Mouse (Mus musculus) erythroblast, embryonic 14.5 days (primary cell): ENCODE results near the gene Zranb1.

Source experiments
- GATA1 ChIP-seq: IDR thresholded peaks from 2 replicates; pipeline ENCODE4 v1.6.1; 2012; ENCODE audit warnings: low read length, inconsistent platforms, mixed read lengths
- TAL1 ChIP-seq: IDR thresholded peaks from 3 replicates; pipeline ENCODE4 v1.6.1; 2012; ENCODE audit warnings: low read length, inconsistent platforms, mixed read lengths

DNA sequence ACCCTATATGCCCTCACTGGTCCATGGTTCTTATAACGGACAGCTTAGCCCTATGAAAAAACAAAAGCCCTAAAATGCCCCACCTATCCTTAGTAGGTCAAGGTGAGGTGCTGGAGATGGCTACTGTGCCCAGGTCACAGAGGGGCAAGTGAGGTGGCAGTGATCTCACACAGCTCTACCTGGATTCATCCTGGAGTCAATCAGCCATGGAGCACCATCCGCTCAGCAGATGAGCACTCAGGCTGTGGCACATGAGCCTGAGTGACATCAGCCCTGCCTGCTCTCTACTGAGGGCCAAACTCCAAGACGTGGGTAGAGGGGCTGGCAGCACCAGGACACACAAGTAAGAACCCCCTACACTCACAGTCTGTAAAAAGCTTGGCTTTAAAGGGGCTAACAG is 70.4 kb downstream of the Zranb1 start:
- TF ChIP-seq TAL1 (no peak), GATA1 (no peak)
